Mouse (Mus musculus): Measurements from ENCODE around the gene Nup98.

DNA sequence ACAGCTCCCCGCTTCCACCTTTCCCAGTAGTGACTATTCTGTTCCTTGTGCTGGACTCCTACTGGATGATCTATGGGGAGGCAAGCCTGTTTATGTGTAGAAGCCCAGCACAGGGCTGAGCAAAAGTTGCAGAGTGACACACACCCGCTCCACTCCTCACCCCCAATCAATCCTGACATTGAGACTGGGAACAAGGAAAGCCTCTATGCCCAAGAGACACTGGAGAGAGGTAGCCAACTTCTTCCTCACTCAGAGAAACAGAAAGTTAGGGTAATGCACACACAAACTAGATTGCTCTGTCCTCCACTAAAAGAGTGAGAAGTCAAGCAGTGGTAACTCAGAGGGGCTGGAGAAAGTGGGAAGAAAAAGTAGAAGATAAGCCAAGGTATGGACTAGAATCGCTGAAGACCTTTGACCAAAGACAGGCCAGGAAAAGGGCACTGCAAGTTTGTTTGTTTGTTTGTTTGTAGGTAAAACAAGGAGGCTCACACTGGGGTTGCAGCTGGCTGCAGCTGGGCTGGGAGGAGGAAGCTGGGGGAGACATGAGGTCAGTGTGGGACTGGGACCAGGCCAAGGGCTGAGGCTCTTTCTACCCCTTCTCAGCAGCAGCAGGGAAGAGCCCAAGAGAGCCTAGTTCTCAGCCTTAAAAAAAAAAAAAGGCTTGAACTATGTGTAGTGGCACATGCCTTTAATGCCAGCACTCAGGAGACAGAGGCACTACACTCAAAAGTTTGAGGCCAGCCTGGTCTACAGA is 35.0 kb upstream of the Nup98 start:
- TF ChIP-seq HCFC1 (IDR thresholded peaks at IDR 0.05; ENCODE audit: borderline replicate concordance, insufficient read depth, low read length) (no peak), ZC3H11A (IDR thresholded peaks at IDR 0.05; ENCODE audit: borderline replicate concordance, low read depth, low read length) (no peak), CHD2 (IDR thresholded peaks at IDR 0.05; ENCODE audit: low read depth, low read length) (no peak)
